Mouse (Mus musculus): Measurements from ENCODE around the gene Thsd4.

- TF ChIP-seq CTCF (conservative IDR thresholded peaks at IDR 0.05; ENCODE audit: insufficient read depth, insufficient read length, low read depth, low read length) (no peak), POLR2A (IDR thresholded peaks at IDR 0.05; ENCODE audit: low read depth, low read length) (no peak)
Observed at GRCm38 (mm10) chr9:60477991-60478750, 43.7 kb downstream of the Thsd4 start.
